Mouse (Mus musculus): Measurements from ENCODE around the gene Slc9a3.

DNA sequence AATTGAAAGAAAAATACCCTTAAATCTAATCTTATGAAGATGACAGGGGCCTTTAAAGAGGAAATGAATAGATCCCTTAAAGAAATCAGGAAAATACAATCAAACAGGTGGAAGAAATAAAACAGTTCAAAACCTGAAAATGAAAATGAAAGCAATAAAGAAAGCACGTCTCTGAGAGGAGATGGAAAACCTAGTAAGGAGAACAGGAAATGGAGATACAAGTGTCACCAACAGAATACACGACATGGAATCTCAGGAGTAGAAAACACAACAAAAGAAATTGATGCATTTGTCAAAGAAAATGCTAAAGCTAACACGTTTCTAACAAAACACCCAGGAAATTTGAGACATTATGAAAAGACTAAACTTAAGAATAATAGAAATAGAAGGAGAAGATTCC, 75.2 kb downstream of the Slc9a3 start:
- TF ChIP-seq GATA1 (IDR thresholded peaks at IDR 0.05; ENCODE audit: borderline replicate concordance, low read length) = no peak
- no peak for TF ChIP-seq FLI1 (IDR thresholded peaks at IDR 0.05; ENCODE audit: low read length)

Data from megakaryocyte, embryonic 14.5 days (primary cell).